8 mouse cellular contexts compared by ENCODE assay signal in the genomic region with DNA sequence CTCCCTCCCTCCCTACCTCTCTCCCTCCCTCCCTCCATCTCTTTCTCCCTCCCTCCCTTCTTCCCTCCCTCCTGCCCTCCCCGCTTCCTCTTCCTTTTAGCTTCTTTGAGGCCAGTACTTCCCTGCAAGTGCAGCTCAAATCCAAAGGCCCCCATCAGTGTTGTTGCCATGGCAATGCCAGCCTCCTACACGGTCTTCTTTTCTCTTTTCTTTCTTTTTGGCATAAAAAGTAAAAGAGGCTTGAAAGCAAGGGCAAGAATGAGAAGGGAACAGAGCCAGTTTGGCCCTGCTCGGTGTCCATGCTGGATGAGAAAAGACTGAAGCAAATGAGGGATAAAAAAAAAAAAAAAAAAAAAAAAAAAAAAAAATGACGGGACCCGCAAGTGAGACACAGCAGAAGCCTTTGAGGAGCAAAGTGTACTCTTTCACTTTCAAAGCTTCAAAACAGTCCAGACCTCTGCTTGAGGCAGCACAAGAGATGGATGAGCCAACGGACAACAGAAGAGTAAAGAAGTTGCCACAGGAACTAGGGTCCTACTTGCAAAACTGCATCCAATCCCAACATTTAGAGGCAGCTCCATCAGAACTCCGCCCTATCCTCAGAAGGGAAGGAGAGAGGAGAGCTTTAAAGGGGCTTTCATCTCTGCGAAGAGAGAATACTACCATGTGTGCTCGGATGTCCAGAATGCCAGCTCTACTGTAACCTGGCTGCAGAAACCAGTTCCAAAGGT.
DNase-seq lines count a peak whose midpoint lies in the region; ATAC-seq and TF ChIP-seq lines count a peak whose summit lies in the region.
"Had no signal": no experiment of that assay in that cellular context is flagged by ENCODE, and none has a peak within 500 bp of the region (broad histone marks: within the 10 kb centered on the region; RNA-seq: fewer than 3 reads in every experiment).

No protein-coding gene starts in this region.

- DNase-seq in ES-E14 (ENCODE audit: low read depth, low spot score) = no peak
- peak; percentile 88 for DNase-seq in Muller cell, postnatal 12 days (ENCODE audit: inconsistent ontology term)
- DNase-seq in hindbrain, embryonic 10.5 days (ENCODE audit: low spot score) = peak; percentile 60
- DNase-seq in midbrain, embryonic 14.5 days = peak; percentile 79
- DNase-seq in MN1 (ENCODE audit: low spot score) = no peak

- no peaks in the 10 kb centered on the region for H3K36me3 ChIP-seq in ES-E14 (ENCODE audit: control insufficient read depth, insufficient read depth, low read length, poor library complexity, severe bottlenecking)
- no peaks in the 10 kb centered on the region for H3K36me3 ChIP-seq in hindbrain, embryonic 10.5 days
- H3K36me3 ChIP-seq in midbrain, embryonic 14.5 days (ENCODE audit: control insufficient read depth, insufficient read depth, low read length) = no peaks in the 10 kb centered on the region
- H3K36me3 ChIP-seq: limb, embryonic 12.5 days had no signal

- no peaks in the 10 kb centered on the region for H3K9me3 ChIP-seq in ES-E14 (ENCODE audit: control insufficient read depth, insufficient read depth, low read depth, low read length)
- peaks cover 4% of the 10 kb centered on the region; the same call in 1 of the 2 replicates for H3K9me3 ChIP-seq in hindbrain, embryonic 10.5 days
- no peaks in the 10 kb centered on the region for H3K9me3 ChIP-seq in midbrain, embryonic 14.5 days (ENCODE audit: control insufficient read depth, low read length)
- H3K9me3 ChIP-seq: limb, embryonic 12.5 days had no signal

- no peak overlapping the region for H3K4me3 ChIP-seq in ES-E14 (ENCODE audit: insufficient read depth in 1 of 2, low read depth in 1 of 2, low read length in 2 of 2, poor library complexity in 1 of 2, severe bottlenecking in 1 of 2)
- H3K4me3 ChIP-seq in hindbrain, embryonic 10.5 days = no peak overlapping the region
- H3K4me3 ChIP-seq in midbrain, embryonic 14.5 days (replicated peaks; ENCODE audit: low read depth, low read length) = no peak overlapping the region
- H3K4me3 ChIP-seq: limb, embryonic 12.5 days had no signal

- H3K4me2 ChIP-seq in midbrain, embryonic 14.5 days (ENCODE audit: low read length) = 0 out of 2 replicates have a peak overlapping the region, but pooled peaks have one; percentile 13
- H3K4me2 ChIP-seq: limb, embryonic 12.5 days had no signal

- peak; percentile 82 for ATAC-seq in midbrain, embryonic 14.5 days (ENCODE audit: low FRiP score, low TSS enrichment)
- no peak for ATAC-seq in erythroblast, adult 5-6 weeks (replicated peaks; ENCODE audit: low FRiP score, poor library complexity, severe bottlenecking)
- no peak for ATAC-seq in megakaryocyte progenitor cell, adult 5-6 weeks (replicated peaks; ENCODE audit: poor library complexity)

- no peaks in the 10 kb centered on the region for H3K27me3 ChIP-seq in hindbrain, embryonic 10.5 days (ENCODE audit: insufficient read depth, poor library complexity, severe bottlenecking)
- no peaks in the 10 kb centered on the region for H3K27me3 ChIP-seq in midbrain, embryonic 14.5 days (ENCODE audit: control insufficient read depth, insufficient read depth, low read length)

- whole genome bisulfite sequencing in hindbrain, embryonic 10.5 days = 40% methylated on average over 8 of the region's 9 CpGs
- WGBS in midbrain, embryonic 14.5 days = 15% methylated on average over 8 of the region's 9 CpGs

- no peak overlapping the region for H3K9ac ChIP-seq in ES-E14 (ENCODE audit: insufficient read depth, low read depth, low read length, poor library complexity, severe bottlenecking)
- no peak overlapping the region for H3K9ac ChIP-seq in midbrain, embryonic 14.5 days (replicated peaks; ENCODE audit: low read length)
- H3K9ac ChIP-seq: limb, embryonic 12.5 days had no signal

- no peak overlapping the region for H3K27ac ChIP-seq in ES-E14 (ENCODE audit: insufficient read depth, low read depth, low read length, poor library complexity, severe bottlenecking)
- H3K27ac ChIP-seq in hindbrain, embryonic 10.5 days = peak overlapping the region; percentile 88
- H3K27ac ChIP-seq in midbrain, embryonic 14.5 days (replicated peaks; ENCODE audit: low read depth, low read length) = peak overlapping the region; percentile 70
- H3K27ac ChIP-seq: limb, embryonic 12.5 days had no signal

- in situ Hi-C loops in ES-E14 (cut with MboI; ENCODE audit: low sequenced_read_pairs in 2 of 2, unreplicated experiment in 2 of 2) = no loop called here

- H3K4me1 ChIP-seq in ES-E14 (ENCODE audit: control insufficient read depth in 2 of 2, insufficient read depth in 2 of 2, low read length in 2 of 2, poor library complexity in 1 of 2) = no peaks in the 10 kb centered on the region
- peaks cover 40% of the 10 kb centered on the region for H3K4me1 ChIP-seq in hindbrain, embryonic 10.5 days (replicated peaks)
- H3K4me1 ChIP-seq in midbrain, embryonic 14.5 days (ENCODE audit: control insufficient read depth, insufficient read depth, low read length) = peaks cover 15% of the 10 kb centered on the region

TF ChIP-seq in ES-E14, 5 proteins besides CTCF, POLR2A, EP300 and RAD21:
- TF ChIP-seq ZNF384 (IDR thresholded peaks at IDR 0.05; ENCODE audit: low read depth, low read length) = 0 out of 2 replicates have a peak, but pooled peaks have one; percentile 21
- TF ChIP-seq CHD2 (IDR thresholded peaks at IDR 0.05; ENCODE audit: low read depth, low read length) = no peak

Comparison
In these comparisons a context has a peak if more than half of its experiments do, and no peak if none do; other contexts are left out.
1. DNase-seq: peak in Muller cell, postnatal 12 days (single experiment), hindbrain, embryonic 10.5 days (single experiment) and midbrain, embryonic 14.5 days (single experiment); none in ES-E14 (single experiment) and MN1 (single experiment).